Mouse (Mus musculus) hematopoietic stem cell, adult 5-6 weeks (primary cell): ENCODE results near the gene Wbp1. TPM values are rescaled to one million over a fixed set of nuclear protein-coding genes. Genes with fewer than 3 reads are reported as not detected.
A peak's percentile ranks its signal among the peaks of the same experiment; 100 is the strongest.

Source experiments
- ATAC-seq, 2 experiments: fragments of 125-278 bp in 1 of 2; replicated peaks in 1 of 2; 2 replicates each; pipeline ENCODE4 v1.8.0; 2016 to 2017; ENCODE audit warnings: inconsistent platforms in 2 of 2, mild to moderate bottlenecking in 2 of 2, moderate number of reproducible peaks in 2 of 2, low read depth in 1 of 2, moderate TSS enrichment in 1 of 2; ENCODE audit not compliant: low FRiP score in 2 of 2, poor library complexity in 2 of 2, severe bottlenecking in 2 of 2, insufficient read depth in 1 of 2, low TSS enrichment in 1 of 2
- total RNA-seq: library from RNA; stranded (forward); fragments of 172-1452, 232-1000 nt; gene quantifications from 2 replicates; pipeline ENCODE4 v1.2.3, GENCODE M21; 2017

Wbp1 gene
- total RNA-seq, 1 experiment from 2014 or later: 226 TPM

DNA sequence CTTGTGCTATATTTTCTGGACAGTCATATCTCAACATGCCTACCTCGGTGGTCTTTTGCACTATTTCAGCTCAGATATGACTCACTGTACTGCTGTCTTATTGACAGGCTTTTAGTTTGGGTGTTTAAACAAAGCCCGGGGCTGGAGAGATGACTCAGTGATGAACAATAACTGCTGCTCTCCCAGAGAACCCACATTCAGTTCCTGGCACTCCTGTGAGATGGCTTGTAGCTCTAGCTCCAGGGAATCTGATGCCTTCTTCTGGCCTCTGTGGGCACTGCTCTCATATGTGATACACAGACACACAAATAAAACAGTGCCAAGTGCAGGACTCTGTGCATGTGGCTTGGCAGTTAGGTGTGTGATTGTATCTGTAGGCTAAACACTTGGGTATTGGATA is 23.9 kb upstream of the Wbp1 start:
- no peak for ATAC-seq

DNA sequence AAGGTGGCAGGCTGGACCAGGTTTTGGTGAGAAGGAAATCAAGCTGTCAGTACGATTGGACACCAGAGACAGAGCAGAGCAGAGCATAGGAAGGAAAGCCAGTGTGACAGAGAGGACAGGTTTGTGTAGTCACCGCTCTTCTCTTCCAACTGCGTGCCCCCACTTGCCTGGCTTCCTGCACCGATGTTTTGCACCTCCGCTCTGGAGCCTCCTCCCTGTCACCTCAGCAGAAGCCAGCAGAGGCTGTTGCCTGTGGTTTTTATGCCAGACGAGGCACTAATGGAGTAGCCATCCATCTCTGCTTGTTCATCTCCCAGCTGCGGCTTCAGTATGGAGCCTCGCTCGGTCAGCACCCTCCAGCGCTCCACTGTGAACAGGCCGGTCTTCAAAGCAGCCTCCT is 21.5 kb upstream of the Wbp1 start:
- no peak for ATAC-seq

DNA sequence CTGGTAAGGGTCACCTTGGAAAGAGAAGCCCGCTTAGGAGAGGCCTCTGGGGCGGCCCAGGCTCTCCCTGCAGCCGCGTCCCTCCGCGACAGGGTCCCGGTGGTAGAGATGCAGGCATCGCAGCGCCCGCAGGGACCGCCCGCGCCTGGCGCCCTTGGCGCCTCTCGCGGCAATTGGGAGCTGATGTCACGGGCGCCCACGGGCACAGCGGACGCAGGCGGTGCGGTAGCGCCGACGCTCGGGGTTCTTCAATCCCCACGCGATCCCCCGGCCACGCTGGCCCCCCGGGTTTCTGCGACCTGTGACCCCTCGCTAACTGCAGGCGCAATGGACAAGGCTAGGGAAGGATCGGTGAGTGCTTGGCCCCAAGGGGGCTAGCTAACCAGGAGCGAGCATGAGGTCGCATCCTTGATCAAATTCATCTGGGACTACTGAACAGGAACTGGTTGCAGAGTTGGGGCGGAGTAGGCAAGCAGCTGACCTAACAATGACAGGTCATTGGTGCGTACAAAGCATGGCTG is 20.9 kb upstream of the Wbp1 start:
- peak in 1 of 2 experiments; percentile 11; a peak in 1 of 4 replicates for ATAC-seq

DNA sequence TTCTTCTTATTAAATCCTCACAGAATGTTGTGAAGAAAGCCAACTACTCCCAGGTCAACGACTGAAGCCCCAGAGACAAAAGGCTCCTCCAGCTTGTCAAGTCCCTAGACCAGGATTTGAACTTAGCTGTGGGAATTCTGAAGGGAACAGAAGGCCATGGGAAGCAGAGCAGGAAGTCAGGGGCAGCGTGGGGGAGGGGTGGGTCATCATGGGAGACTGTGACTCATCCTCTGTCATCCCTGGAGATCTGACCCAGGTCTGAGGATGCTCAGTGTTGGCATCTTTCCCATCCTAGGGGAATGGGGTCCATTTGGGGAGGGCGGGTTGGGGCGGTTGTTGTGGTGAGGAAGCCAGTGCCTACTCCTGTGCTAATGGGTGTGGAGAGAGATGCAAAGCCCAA is 20.3 kb upstream of the Wbp1 start:
- no peak for ATAC-seq

DNA sequence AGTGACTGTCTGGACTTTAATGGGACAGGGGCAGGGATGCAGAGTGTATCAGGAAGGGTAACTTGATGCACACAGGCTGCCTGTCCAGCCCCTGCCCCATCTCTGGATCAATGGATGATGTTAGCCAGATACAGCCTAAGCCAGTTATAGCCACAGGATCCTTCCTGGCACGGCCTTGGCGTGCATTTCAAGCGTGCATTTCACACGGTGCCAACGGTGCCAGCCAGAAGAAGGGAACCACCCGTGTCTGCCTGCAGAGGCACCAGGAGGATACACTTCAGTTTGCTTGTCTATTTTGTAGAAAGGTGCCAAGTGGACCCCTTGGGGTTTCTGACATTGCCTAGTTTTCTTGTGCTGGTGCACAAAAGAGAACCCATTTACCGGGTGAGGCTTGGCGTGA is 18.7 kb upstream of the Wbp1 start:
- no peak for ATAC-seq

DNA sequence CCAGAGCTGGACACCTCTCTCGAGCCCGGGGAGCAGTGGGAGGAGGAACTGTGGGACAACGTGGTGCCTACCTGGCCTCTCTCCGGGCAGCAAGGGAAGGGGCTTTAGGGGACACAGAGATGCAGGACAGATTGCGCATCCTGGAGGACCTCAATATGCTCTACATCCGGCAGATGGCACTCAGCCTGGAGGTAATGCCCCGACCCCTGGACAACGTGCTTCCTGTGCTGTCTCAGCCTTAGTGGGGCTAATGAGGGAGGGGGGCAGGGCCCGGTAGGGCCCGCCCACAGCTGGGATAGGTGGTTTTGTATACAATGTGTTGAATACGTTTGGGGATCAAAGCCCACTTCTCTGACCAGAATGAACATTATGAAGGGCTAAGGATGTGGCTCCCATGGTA is 16.7 kb upstream of the Wbp1 start:
- ATAC-seq: 0 out of 4 replicates have a peak, but pooled peaks have one; percentile 14 to 16

DNA sequence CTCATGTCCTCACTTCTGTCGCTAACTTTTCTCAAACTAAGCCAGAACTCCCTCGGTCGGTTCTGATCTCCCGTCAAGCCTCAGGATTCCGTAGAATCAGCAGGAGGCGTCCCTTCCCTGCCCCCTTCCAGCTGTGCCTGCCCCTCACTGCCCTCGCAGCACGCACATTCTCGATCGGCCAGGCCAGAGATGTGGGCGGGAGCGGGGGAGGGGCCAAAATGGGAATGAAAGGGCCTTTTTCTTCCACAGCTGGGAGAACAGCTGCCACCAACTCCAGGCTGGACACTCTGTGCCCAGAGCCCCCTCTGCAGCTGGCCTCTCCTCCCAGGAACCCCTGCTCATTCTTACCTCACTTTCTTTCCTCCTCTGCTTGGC is 16.2 kb upstream of the Wbp1 start:
- peak; percentile 38 to 44; a peak in 3 of 4 replicates for ATAC-seq

DNA sequence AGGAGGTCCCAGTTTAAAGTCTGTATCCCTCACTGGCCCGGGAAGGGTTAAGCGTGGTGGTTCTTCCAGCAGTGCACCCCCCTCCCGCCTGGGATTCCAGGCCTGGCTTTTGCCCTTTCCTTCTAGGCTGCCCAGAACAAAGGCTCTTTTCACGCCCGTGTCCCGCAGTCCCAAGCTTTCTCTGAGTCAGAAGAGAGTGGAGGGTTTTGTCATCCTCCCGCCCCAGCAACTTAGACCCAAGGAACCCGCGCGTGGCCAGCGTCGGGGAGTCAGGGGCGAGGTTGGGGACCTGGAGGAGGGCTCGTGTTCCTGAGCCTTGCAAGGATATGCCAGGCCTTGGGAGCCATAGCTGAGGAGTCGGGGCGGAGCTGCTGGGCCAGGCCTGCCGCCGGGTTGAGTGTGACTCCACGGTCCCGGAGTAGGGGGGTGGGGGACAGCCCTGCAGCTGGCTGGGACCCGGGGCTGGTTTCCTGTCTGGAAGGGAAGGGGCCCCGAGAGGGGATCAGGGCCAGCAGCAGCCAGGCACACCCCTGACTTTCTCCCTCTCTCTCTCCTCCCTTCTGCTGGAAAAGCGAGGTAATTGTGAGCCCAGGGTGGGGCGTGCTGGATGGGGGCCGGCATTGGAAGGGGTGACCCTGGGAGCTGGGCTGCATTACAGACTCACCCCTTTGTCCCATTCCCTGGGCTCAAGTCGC is 15.7 kb upstream of the Wbp1 start:
- ATAC-seq: peak; percentile 30 to 44; a peak in 3 of 4 replicates

DNA sequence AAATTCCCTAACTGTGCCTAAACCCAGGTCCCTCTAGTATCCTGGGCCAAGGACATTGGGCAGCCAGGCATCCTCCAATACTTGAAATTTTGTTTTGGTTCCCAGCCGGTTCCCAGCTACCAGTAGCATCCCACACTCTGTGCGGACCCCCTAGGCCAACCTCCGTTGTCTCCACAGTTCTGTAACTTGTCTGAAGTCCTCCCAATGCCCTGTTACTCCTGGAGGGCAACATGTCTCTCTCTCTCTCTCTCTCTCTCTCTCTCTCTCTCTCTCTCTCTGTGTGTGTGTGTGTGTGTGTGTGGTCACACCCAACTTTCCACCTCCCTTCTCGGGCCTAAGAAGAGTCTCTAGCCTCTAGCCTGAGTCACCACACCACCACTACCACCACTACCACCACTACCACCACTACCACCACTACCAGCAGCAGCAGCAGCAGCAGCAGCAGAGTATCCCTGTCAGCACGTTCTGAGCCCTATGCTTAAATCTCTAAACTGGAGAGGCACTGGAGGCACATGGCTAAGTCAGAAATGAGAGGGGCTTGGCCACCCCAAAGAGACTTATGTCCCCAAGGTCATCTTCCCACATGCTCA is 15.0 kb upstream of the Wbp1 start:
- ATAC-seq: no peak

DNA sequence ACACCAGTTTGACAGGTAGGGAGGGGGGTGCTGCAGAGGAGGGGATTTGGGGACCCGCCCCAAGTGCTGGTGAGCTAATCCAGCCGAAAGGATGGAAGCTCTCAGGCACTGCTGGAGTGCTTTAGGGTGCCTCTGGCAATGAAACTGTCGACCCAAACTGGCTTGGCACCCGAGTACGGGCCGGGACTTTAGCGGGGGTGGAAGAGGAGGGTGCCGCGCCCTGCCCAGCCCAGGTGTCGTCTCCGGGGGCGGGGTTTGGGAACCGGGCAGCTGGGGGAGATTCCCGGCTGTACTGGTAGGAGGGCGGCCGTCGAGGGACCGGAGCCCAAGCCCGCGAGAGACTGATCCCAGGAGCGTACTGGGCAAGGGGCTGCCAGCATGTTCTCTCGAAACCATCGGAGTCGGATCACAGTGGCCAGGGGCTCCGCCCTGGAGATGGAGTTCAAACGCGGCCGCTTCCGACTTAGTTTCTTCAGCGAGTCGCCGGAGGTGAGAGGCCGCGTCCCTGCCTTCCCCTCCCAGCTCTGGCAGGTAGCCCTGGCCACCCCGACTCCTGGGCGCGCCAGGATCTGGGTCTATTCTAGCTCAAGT is 14.3 kb upstream of the Wbp1 start:
- ATAC-seq: no peak

DNA sequence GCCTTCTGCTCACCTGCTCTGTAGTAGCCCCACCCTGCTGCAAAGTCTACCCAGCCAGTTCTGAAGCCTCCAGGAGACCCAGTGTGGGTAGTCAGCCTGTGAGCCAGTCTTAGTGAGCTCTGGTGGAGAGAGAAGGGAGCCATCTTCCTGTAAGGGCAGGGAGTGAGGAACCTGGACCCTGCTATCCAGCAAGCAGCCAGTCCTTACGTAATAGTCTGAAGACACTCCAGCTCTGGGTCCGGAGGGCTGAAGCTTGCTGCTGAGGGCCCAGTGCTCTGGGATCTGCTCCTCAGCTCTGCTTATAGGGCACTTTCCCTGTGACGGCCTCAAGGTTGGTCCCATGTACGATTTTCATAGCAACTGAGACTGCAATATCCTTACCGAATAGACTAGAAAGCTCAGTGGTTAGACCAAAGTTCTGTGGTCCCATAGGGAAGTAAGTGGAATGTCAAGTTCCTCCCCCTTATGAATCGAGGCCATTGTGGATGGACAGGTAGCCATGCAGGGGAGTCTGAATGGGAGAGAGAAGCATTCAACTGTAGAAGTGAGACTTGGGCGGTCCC is 13.7 kb upstream of the Wbp1 start, which contains the start of gene Rtkn:
TSS of gene Rtkn (plus strand) at position 513 of the 563 bp plus-strand sequence.
- ATAC-seq: no peak; a peak in 1 of 4 replicates

DNA sequence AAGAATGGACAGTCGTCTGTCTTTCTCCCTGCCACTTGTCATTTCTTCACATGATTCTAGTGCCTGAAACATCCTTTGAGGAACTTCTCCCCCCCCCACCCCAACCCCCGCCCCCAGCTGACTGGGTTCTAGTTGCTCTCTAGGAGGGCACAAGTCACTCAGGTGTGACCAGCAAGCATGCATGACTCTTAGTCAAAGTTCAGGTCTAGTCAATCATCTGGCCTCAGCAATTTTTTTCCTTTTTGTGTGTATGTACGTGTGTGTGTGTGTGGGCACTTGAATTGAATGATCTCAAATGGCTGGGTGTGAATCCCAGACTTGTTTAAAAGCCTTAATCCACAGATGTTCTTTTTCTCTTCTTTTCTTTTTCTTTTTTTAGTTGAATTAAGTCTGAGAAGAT is 12.9 kb upstream of the Wbp1 start:
- no peak for ATAC-seq

DNA sequence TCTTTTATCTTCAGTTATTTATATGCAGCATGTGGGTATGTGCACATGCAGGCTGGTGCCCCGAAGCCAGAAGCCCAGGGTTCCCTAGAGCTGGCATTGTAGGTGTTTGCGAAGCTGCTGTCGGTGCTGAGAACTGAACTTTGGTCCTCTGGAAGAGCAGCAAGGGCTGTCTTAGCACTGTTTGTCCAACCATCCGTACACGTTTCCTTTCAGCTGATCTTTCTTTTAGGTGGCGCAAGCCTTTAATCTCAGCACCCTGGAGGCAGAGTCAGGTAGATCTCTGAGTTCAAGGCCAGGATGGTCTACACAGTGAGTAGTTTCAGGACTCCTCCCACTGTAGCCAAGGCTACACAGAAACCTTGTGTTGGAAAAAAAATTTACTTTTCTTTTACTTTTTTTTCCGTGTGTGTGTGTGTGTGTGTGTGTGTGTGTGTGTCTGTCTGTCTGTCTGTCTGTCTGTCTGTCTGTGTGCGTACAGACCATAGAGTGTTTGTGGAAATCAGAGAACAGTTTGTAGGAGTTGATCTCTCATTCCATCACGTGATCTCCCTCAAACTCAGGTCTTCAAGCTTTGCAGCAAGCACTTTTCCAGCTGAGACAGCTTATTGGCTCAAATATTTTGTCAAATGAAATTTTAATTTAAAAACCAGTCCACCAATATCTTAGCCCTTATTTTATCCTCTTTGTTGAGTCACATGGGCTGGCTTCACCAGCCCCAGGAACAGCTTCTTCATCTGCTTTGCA is 11.0 kb upstream of the Wbp1 start:
- ATAC-seq: no peak

DNA sequence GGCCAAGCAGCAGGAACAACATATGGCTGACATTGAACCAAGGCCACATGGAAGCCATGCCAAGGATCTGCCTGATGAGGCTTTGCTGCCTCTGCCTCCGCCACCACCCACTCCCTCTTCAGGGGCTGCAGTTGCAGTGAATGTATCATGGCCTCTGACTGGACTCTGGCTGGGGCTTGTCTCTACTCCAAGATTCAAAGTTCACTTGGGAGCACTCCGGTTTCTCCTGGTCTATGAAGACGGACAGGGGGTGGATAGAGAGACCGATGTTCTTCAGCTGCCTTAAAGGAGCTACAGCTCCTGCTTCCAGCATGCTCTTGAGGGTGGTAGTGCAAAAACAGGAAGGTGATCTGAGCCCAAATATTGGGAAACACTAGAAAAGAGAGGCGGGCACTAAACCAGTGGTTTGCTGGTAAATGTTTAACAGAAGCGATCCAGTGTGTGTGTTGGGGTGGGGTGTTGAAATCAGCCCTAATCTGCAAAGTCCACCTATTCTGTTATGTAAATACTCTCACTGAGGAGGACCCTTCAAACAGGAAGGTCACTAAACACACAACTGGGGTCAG is 10.2 kb upstream of the Wbp1 start:
- ATAC-seq: peak; percentile 47 to 68; a peak in 3 of 4 replicates

DNA sequence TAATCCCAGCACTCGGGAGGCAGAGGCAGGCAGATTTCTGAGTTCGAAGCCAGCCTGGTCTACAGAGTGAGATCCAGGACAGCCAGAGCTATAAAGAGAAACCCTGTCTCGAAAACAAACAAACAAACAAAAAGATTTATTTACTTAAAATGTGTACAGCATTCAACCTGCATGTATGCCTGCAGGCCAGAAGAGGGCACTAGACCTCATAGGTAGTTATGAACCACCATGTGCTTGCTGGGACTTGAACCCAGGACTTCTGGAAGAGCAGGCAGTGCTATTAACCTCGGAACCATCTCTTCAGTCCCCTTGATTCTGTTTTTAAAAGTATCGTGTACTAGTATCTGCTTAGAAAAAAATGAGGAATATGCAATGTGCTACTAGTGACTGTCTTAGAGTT is 6.1 kb upstream of the Wbp1 start:
- no peak for ATAC-seq

DNA sequence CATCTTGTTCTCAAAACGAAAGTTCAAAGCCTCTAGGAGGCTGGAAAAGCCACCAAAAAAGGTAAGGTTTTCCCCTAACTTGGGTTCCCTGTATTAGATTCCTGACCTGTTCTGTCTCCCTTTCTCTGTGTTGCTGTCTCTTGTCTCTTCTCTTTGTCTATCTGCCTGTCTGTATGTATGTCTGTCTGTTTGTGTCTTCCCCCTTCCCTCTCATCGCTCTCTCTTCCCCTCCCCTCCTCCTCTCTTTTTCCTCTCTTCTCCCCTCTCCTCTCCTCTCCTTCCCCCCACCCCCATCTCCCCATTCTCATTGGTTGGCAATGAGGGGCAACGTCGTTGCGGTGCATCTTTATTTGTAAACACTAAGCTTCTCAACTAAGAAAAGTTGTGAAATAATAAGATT is 4.0 kb upstream of the Wbp1 start, which contains the start of gene Ino80b:
TSS of gene Ino80b (minus strand) at position 101 of the 400 bp plus-strand sequence.
- no peak for ATAC-seq

DNA sequence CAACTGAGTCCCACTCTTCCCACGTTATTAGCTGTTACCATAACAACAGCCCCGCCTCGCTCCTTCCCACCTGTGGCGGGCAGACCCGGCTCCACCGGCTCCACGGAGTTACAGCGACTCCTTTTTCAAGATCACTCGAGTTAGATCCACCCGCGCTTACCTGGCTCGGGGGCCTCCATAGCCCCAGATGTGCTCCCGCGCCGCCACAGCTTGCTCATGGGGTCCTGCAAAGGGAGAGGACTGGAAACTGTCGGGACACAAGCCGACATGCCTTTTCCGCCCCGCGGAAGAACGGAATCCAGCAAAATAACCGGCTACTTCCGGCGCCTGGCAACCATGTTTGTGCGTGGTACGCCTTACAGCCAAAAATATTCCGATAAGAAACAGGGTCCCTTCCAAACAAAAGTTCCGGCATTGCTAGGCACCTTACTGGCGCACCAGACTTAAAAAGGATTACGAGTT is 3.5 kb upstream of the Wbp1 start:
- peak; percentile 28 to 63; a peak in 3 of 4 replicates for ATAC-seq
